Mouse (Mus musculus) left cerebral cortex, adult 8-10 months (tissue): ENCODE results near the gene Lrrc61. TPM values are rescaled to one million over a fixed set of nuclear protein-coding genes. Genes with fewer than 3 reads are reported as not detected.

Experiments
- DNase-seq, 2 experiments: peaks; one replicate each; pipeline ENCODE4 v3.0.0; 2022; ENCODE audit warnings: low spot score in 2 of 2
- total RNA-seq, 4 experiments: library from RNA; stranded (reverse); gene quantifications; 2 replicates each; pipeline ENCODE4 v1.2.4; 2022

Gene Lrrc61
- total RNA-seq, 4 experiments from 2014 or later: 41.6 to 55.1 (median 46.4) TPM

DNA sequence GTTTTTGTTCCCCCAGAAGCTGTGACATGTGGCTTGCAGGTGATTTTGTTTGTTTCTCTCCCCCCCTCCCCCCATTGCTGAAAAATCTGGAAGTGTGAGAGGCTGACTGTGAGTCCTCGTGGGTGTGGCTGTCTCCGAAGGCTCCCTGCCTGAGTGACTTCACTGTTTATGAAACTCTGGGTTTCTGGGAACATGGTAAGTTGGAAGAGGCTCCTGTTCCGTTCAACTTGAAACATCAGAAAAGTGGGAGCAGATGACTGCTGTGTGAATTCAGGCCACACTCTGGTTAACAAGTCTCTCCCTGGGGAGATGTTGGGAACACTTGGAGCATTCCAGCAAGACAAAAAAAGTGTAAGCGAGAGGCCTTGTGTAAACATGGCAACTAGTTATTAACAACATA lies 7.7 kb upstream of the Lrrc61 start:
- no peak for DNase-seq

DNA sequence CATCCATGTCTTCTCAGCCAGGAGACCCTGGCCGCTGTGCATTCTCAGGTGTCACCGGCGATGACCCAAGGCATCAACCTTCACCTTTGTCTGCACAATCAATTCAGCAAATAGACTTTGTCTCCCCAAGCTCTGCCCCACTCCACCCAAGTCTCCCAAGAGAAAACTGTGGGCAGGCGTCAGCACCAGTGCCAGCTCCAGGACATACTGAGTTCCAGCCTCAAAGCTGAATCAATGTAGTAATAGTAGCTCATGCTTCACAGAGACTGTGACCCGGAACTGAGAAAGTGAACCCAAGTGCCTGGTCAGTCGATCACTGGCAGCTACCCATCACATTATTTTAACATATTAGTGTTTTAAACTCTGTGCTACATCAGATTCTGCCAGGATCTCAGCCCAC lies 6.3 kb upstream of the Lrrc61 start:
- DNase-seq: no peak

DNA sequence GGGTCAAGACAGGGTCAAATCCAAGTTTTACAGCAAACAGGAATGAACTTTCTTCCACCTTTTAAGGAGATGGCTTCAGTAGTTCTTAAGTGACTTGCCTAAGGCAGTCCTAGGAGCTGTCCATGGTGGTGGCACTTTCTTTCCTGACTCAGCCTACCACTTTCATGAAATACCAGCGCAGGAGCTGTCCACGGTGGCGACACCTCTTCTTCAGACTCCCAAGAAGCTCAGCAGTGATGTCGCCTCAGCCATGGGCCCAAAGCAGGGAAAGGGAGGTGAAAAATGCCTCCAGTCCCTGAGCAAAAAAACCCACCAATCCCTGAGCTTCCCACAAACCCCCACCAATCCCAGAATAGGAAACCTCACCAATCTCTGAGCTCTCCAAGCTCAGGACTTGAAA lies 1.7 kb upstream of the Lrrc61 start:
- no peak for DNase-seq

DNA sequence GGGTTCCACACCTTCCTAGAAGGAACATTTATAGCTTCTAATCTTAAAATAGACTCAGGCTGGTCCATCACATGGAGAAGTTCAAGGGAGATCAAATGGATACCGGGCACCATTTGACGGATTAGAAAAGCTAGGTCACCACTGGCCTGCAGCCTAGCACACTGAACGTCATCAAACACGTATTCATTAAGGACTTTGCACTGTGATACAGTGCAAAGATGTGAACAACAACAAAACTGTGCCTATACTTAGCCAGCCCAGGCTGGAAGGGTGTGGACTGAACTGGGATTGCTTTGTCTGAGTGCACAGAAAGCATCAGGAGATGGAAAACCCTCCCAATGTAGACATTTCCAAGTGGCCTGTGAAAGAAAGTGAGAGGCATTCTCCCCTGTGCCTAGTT lies 777 bp upstream of the Lrrc61 start:
- DNase-seq: no peak

DNA sequence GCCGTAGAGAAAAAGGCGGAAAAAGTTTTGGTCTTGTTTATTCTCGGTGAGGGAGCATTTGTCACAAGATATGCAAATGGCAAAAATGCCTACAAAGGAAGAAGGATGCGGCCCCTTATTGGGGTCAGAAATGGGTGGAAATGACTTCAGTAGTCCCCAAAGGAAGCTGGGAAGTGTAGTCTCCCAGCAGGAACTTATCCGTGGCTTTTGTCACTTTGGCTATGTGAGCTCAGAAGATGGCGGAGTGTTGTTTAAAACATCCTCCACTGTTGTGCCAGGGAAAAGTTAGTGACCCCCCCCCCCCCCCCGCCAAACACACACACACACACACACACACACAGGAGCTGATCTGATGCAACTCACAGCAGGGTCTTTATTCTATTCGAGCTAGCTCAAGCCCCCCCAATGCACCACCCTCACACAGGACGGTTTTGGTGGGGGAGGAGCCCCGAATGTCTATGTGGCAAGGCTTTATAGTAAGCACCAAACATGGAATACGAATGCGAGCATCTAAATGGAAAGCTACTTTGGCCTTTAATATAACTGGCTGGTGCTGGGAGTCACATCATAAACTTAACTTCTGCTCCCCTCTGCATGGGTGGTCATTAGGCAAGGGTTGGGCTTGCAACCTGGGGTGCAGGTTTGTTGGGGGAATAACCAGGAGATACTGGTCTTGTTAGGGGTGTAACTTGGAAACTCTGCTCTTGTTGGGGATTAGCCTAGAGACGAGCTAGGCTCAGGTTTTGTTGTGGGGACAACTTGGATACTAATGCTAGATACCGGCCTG lies 701 bp downstream of the Lrrc61 start:
- peak; percentile 37 to 71 for DNase-seq

DNA sequence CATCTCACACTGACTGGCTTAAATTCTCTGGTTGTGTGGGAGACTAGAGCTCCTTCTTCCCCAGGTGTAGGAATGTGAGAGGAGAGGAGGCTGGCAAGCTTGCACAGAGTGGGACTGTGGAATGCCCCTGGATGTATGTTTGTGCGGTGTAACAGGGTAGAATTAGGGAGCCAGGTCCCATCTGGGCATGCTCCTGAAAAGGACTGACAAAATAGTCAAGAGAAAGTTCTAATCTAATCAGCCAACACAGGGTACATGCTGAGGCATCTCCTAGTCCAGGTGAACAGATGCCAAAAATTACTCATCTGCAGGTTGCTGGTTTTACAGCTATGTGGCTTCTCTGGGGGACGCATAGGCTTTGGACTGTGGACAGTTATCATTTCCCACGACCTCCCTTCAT lies 1.4 kb downstream of the Lrrc61 start:
- no peak for DNase-seq

DNA sequence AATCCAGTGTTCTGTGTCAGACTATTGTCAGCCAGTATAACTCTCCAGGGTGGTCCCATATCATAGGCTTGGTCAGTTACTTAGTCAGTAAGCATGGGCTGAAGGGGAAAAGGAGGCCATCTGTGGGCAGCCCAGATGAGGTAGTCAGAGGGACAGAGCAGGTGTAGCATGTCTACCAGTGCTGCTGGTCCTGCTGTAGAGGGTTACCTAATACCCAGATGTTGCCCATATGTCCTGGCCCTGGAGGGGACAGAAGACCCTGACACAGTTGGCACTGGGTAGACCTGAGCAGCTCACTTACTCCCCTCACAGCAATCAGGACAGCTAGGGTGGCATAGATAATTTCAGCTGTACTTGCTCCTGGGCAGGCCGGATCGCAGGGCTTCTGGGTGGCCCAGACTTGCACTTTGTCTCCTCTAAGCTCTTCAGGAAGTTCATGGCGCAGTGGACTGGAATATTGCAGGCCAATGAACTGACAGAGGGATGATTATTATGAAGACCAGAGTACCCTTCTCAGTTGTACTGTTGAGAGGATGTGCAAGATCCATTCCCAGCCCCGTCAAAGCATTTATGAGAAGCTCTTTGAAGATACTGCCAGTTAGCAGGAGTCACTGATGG lies 11.2 kb downstream of the Lrrc61 start:
- no peak for DNase-seq

DNA sequence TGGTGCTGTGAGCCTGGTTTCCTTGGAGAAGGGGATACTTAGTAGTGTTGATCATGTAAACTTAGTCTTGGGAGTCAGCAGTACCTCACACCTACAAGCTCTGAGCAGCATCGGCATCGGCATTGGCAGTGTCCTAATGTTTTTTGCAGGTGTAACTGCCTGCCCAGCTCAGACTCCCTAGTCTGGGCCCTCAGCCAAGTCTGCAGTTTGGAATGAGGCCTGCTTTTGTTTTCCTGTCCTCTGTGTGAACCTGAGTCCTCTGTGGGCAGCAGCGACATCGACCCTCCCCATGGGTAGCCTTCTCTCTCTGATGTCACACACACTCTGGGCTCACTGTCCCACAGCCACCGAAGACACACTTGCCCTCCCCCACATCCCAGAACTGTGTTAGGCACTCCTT lies 11.7 kb downstream of the Lrrc61 start:
- no peak for DNase-seq

DNA sequence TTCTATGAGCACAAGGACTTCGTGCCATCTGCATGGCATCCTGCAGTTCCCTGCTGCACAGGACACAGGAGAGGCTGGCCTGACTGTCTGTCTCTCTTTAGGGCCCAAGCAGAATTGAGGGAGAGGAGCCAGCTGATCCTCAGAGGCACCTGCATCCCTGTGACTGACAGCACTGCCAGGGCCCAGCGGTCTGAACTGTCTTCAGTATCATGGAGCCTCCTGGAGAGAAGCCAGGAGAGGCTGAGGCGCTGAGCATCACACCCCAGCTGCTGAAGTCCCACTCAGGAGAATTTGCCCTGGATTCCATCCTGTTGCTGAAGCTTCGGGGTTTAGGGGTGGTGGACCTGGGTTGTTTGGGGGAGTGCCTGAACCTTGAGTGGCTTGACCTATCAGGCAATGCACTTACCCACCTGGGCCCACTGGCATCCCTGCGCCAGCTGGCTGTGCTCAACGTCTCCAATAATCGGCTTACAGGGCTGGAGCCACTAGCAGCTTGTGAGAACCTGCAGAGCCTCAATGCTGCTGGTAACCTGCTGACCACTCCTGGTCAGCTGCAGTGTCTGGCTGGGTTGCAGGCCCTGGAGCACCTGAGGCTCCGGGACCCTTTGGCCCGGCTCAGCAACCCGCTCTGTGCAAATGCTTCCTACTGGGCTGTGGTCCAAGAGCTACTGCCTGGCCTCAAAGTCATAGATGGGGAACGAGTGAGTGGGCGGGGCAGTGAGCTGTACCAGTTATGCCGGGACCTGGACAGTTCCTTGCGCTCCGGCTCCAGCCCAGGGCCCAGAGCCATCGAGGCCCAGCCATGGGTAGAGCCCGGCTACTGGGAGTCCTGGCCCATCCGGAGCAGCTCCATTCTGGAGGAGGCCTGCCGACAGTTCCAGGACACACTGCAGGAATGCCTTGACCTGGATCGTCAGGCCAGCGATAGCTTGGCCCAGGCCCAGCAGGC lies 13.7 kb downstream of the Lrrc61 start:
- no peak for DNase-seq

DNA sequence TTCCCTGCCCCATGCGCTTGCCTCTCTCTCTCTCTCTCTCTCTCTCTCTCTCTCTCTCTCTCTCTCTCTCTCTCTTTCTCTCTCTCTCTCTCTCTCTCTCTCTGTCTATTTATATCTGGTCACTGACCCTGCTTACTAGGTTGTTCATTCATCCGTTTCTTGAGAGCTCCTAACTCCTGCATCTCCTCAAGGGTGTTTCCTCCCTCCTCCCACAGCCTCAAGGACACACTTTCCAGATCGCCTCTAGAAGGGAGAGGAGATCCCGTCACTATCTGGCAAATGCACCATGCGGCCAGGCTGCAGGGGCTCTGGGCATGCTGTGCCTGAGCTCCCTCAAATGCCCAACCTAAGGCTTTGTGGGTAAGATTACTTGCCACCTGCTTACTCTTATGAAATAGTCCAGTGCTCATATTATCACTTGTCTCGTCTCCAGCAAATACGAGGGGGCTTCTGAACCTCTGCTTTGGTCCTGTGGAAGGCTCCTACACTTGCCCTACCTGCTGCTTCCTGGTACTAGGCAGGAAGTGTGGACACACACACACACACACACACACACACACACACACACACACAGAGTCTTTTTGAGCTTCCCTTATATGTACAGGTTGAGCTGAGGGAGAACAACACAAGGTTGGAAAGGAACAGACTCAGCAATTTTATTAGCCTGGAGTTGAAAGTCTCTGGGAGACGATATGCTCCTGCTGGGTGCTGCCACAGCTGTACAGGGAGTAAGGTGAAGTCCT lies 14.6 kb downstream of the Lrrc61 start:
- no peak for DNase-seq

DNA sequence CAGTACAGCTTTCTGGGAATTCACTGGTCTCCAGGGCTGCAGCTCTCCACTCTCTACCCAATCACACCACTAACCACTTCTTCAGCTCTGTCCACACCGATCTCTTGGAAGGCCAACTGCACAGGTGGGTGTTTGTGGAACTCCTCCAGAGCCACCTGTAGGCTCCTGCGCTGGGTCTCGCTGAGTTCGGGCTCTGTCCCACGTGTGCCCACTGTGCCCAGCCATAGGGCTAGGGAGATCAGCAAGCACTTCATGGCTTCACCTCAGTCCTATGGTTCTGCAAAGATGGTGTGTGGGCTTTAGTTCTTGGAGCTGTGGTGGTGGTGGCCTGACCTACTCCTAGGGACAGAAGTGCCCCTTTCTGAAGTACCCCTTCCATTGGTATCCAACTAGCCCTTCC lies 17.4 kb downstream of the Lrrc61 start:
- no peak for DNase-seq

DNA sequence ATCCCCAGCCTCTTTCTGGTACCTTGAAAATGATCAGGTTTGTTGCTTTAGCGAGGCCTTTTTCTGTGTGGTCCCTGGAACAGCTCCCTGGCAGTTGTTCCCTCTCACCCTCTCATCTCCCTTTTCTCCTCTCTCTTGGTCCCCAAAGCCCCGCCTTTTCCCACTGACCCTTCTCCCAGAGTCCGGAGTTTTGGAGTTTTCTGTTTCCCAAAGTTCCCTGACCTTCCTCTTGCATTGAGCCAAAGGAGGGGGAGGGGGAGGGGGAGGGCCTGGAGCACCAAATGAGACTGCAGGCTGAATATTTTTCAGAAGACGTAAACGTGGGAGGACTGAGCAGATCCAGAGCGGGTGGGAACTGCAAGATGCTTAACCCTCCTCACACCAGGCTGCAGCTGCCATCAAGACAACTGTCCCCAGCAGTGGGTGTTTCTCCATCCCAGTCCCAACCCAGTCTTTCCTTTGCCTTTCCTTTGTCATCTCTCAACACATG lies 18.0 kb downstream of the Lrrc61 start, which contains the start of gene Rarres2:
Gene Rarres2, minus strand, starts transcription at position 218 of the 490 bp plus-strand sequence.
- DNase-seq: no peak

DNA sequence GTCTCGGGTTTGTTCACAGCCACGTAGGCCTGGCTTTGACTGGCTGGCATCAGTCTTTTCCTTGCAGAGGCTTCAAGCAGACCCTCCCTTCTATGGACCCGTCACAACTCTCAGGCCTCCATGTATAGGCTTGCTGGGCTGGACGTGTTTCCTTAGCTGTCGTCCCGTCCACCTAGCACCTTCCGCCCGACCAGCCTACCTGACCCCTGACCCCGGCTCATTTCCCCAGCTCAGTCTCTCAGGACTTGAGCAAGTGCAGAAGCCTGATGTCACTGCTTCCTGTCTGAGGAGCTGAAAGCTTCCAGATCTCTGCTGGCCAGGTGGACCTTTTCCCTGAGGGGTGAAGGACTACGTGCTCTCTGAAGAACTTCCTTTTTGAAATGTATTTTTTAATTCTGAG lies 18.7 kb downstream of the Lrrc61 start:
- no peak for DNase-seq

DNA sequence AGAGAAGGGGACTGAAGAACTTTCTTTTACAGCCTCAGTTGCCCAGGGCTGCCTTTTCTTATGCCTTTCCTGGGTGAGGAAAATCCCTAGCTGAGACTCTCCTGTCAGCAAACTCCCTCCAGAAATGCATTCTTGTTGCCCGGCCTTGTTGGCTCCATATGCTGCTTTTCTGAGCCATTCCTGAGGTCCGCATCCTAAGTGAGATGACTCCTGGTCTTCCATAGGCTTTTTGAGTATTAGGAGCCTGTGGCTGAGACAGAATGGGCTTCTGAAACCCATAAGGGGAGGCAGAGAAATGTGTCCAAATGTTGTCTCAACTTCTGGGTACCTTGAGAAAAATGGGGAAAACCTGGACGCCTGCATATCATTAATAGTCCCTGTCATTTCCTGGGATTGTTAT lies 19.4 kb downstream of the Lrrc61 start:
- no peak for DNase-seq

DNA sequence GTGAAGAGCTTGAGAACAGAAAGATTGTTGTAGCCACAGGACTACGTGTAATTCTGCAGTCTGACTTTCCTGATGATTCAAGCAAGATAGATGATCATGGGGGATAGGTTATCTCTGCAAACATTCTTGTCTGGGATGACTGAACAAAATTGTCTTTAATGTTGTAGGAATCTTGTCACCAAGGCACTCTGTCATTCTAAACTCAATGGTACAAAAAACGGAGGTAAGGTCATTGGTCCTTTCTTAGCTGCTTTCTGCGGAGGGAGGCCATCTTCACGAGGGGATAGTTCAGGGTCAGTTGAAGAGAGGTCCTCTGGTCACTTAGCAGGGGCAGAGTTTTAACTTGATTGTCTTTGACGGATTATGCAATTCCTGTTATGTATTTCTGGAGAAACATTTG lies 24.1 kb downstream of the Lrrc61 start:
- no peak for DNase-seq

DNA sequence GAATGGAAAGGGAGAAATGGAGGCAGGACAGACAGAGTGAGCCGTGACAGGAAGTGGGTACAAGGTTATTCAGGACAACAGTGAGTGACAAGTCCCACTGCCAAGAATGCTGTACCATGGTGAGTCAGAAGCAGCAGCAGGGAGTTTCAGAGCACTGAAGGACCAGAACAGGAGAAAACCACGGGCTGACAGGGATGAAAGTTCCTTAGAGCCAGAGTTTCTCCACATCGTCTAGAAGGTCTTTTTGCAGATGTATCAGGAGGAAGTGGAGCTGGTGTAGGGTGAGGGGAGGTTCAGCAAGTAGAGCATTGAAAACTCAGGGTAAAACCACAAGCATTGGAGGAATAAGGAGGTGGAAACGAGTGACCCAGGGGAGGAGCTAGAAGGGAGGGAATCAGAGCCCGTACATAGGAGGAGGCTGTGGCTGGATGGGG lies 24.6 kb downstream of the Lrrc61 start:
- DNase-seq: no peak

DNA sequence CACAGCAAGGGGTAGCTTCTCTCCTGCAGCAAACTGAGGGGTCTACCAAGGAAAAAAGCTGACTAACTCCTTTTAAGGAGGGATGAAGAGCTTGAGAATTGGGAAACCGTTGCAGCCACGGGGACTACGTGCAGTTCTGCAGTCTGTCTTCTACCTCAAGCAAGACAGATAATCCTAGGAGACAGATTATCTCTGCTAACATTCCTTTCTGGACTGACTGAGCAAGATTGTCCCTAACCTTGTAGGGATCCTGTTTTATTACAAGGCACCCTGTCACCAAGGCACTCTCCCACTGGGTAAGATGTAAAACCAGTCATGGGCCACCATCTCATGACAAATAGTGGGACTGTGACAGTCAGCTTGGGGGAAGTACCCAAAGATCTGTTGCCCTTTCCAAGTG lies 26.7 kb downstream of the Lrrc61 start:
- no peak for DNase-seq

DNA sequence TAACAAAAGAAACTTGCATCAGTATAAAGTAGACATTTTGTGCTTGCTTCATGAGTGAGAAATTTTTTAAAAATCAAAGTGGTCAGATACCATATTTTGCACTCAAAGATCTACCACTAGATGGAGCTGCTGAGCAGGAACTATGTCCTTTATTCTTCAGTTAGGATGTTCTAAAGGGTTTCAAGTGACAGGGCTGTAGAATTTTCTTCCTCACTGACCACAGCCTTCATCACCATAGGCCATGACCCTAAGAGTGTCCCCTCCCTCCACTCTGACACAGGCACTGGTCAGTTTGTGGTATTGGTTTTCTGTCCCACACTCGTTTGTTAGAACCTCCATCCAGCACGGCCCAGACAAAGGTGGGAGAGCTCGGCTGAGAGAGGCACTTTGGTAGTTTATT lies 27.4 kb downstream of the Lrrc61 start:
- DNase-seq: no peak

DNA sequence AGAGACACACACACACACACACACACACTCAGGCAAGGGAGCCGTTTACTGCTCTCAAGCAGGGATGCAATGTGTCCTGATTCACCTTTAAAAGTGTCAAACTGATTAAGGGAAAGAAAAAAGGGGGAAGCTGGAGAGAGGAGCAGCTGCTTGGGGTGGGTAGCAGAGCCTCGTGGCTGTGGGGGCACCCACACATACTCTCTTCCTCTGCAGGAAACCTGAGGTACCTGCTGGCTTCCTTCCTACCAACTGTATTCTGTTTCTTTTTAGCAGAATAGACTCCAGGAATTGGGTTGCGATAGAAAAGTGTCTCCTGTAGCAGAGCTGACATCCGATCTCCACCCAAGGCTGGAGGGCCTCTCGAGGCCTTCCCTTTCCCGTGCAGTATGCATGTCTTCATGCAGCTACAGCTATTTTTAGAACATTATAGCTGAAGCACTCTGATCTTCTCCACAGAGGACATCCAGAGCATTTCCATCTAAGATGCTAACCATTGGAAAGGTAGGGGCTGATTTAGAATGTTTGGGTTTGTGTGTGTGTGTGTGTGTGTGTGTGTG lies 34.7 kb downstream of the Lrrc61 start, which contains the start of gene Gm45021:
Gene Gm45021, plus strand, starts transcription at position 417 of the 557 bp plus-strand sequence.
- no peak for DNase-seq

DNA sequence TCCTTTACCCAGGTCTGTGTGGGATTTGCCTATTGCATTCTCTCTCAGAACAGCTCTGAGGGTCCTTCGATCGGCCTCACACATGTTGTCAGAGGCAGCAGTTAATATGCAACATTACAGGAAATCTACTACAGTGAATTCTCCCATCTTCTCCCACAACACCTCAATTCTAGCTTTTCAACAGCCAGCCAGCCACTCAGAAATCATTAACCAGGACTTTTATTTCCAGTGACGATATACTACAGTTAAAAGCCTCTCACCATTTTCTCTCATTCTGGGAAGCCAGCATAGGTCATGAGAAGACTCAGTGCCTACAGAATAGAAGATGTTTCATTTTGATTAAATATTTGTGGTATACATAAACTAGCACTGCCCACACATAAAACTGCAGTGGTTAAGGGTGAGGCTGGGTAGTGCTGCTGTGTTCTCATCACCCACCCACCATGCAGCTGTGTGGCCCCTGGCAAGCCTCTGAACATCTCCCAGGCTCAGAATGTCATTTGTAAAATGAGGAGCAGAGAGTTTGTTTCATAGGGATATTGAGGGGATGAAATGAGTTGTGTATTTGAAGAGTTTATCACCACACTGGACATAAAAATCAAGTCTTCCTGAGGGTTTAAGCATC lies 36.7 kb downstream of the Lrrc61 start:
- DNase-seq: no peak
